ENCODE assay signal across 14 mouse cellular contexts in the genomic region with DNA sequence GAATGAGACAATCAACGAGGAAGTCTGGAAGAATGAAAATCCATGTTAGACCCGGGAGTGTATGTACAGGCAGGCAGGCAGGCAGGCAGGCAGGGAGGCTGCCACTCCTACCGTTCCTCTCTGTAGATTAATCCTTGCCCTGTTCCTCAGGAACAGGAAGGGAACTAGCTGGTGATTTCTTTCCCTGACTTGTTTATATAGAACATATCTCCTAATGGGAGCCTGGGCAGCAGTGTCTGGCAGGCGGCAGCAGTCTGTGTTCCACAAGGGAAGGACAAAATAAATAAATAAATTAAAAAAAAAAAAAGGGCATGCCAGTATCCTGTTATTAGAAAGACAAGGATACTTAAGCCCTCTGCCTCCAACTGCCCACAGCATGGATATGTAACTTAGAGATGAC. TPM values are rescaled to one million over a fixed set of nuclear protein-coding genes. Genes with fewer than 3 reads are reported as not detected.
DNase-seq lines count a peak whose midpoint lies in the region; ATAC-seq and TF ChIP-seq lines count a peak whose summit lies in the region.
"Had no signal": no experiment of that assay in that cellular context is flagged by ENCODE, and none has a peak within 500 bp of the region (broad histone marks: within the 10 kb centered on the region; RNA-seq: fewer than 3 reads in every experiment).

No protein-coding gene starts in this region.

- no peak for TF ChIP-seq EP300 in heart, adult 2 months (IDR thresholded peaks at IDR 0.05; ENCODE audit: insufficient read depth, low read depth, low read length)

- no peaks in the 10 kb centered on the region for H3K36me3 ChIP-seq in heart, embryonic 15.5 days
- no peaks in the 10 kb centered on the region for H3K36me3 ChIP-seq in heart, adult 2 months (ENCODE audit: control insufficient read depth, insufficient read depth, low read length)
- H3K36me3 ChIP-seq in midbrain, embryonic 12.5 days = peaks cover 20% of the 10 kb centered on the region; the same call in 1 of the 2 replicates
- H3K36me3 ChIP-seq in midbrain, postnatal 0 days (ENCODE audit: insufficient read depth, low read length) = no peaks in the 10 kb centered on the region
- no peaks in the 10 kb centered on the region for H3K36me3 ChIP-seq in lung, embryonic 14.5 days (ENCODE audit: insufficient read depth)
- H3K36me3 ChIP-seq in stomach, embryonic 16.5 days (ENCODE audit: control insufficient read depth, insufficient read depth, low read length) = no peaks in the 10 kb centered on the region

- no peaks in the 10 kb centered on the region for H3K9me3 ChIP-seq in heart, embryonic 15.5 days (replicated peaks)
- H3K9me3 ChIP-seq in midbrain, embryonic 12.5 days = no peaks in the 10 kb centered on the region
- no peaks in the 10 kb centered on the region for H3K9me3 ChIP-seq in midbrain, postnatal 0 days (ENCODE audit: low read length)
- H3K9me3 ChIP-seq in lung, embryonic 14.5 days (ENCODE audit: low read depth, low read length) = no peaks in the 10 kb centered on the region
- H3K9me3 ChIP-seq in stomach, embryonic 16.5 days (replicated peaks; ENCODE audit: control insufficient read depth, low read length) = no peaks in the 10 kb centered on the region

- no peak overlapping the region for H3K4me3 ChIP-seq in heart, embryonic 15.5 days
- no peak overlapping the region for H3K4me3 ChIP-seq in heart, adult 2 months
- H3K4me3 ChIP-seq in midbrain, embryonic 12.5 days = no peak overlapping the region
- H3K4me3 ChIP-seq in midbrain, postnatal 0 days (ENCODE audit: low read depth, low read length) = no peak overlapping the region
- no peak overlapping the region for H3K4me3 ChIP-seq in lung, embryonic 14.5 days (ENCODE audit: low read depth, low read length)
- no peak overlapping the region for H3K4me3 ChIP-seq in stomach, embryonic 16.5 days (replicated peaks; ENCODE audit: low read length)

- H3K27me3 ChIP-seq in heart, embryonic 15.5 days = no peaks in the 10 kb centered on the region
- H3K27me3 ChIP-seq in heart, adult 2 months (ENCODE audit: control insufficient read depth, insufficient read depth, low read length) = no peaks in the 10 kb centered on the region
- H3K27me3 ChIP-seq in midbrain, embryonic 12.5 days = no peaks in the 10 kb centered on the region
- no peaks in the 10 kb centered on the region for H3K27me3 ChIP-seq in midbrain, postnatal 0 days (ENCODE audit: insufficient read depth, low read length)
- no peaks in the 10 kb centered on the region for H3K27me3 ChIP-seq in lung, embryonic 14.5 days (ENCODE audit: insufficient read depth, low read length)
- H3K27me3 ChIP-seq in stomach, embryonic 16.5 days (ENCODE audit: control insufficient read depth, insufficient read depth, low read length) = no peaks in the 10 kb centered on the region
- H3K27me3 ChIP-seq: Patski had no signal

- no peak for TF ChIP-seq CTCF in heart, adult 2 months (IDR thresholded peaks at IDR 0.05)
- TF ChIP-seq CTCF in midbrain, postnatal 0 days (IDR thresholded peaks at IDR 0.05) = no peak
- TF ChIP-seq CTCF in lung, embryonic 14.5 days (IDR thresholded peaks at IDR 0.05; ENCODE audit: low read depth) = no peak

- H3K9ac ChIP-seq in heart, embryonic 15.5 days = no peak overlapping the region
- no peak overlapping the region for H3K9ac ChIP-seq in heart, adult 2 months (ENCODE audit: low read depth, low read length)
- H3K9ac ChIP-seq in midbrain, embryonic 12.5 days (replicated peaks) = no peak overlapping the region
- H3K9ac ChIP-seq in midbrain, postnatal 0 days (replicated peaks; ENCODE audit: low read length, poor library complexity, severe bottlenecking) = no peak overlapping the region
- H3K9ac ChIP-seq in lung, embryonic 14.5 days = no peak overlapping the region
- H3K9ac ChIP-seq in stomach, embryonic 16.5 days (ENCODE audit: low read length) = no peak overlapping the region

- ATAC-seq in heart, embryonic 15.5 days (replicated peaks; ENCODE audit: insufficient number of reproducible peaks, insufficient read depth, low FRiP score, low read depth) = no peak
- ATAC-seq in midbrain, embryonic 12.5 days (ENCODE audit: low FRiP score, low read depth) = no peak
- ATAC-seq in midbrain, postnatal 0 days (ENCODE audit: low FRiP score) = no peak
- ATAC-seq in lung, embryonic 14.5 days (ENCODE audit: insufficient read depth) = no peak
- peak; percentile 65; the same call in 1 of the 2 replicates for ATAC-seq in stomach, embryonic 16.5 days (ENCODE audit: insufficient read depth, low FRiP score)
- ATAC-seq in erythroblast, adult 5-6 weeks (replicated peaks; ENCODE audit: low FRiP score, poor library complexity, severe bottlenecking) = no peak
- ATAC-seq: CD4-positive, CD25-positive, alpha-beta regulatory T cell, adult 4 months; Patski had no signal

- WGBS in heart, embryonic 15.5 days = 27% methylated on average over 4 of the region's 4 CpGs
- 40% methylated on average over 4 of the region's 4 CpGs for WGBS in heart, adult 2 months
- 43% methylated on average over 4 of the region's 4 CpGs for WGBS in midbrain, embryonic 12.5 days
- WGBS in midbrain, postnatal 0 days = 39% methylated on average over 4 of the region's 4 CpGs
- 5% methylated on average over 4 of the region's 4 CpGs for WGBS in lung, embryonic 14.5 days
- WGBS in stomach, embryonic 16.5 days = 7% methylated on average over 4 of the region's 4 CpGs

- H3K79me2 ChIP-seq in heart, adult 2 months (replicated peaks; ENCODE audit: control insufficient read depth, insufficient read depth, low read length) = no peaks in the 10 kb centered on the region

- H3K4me2 ChIP-seq in heart, embryonic 15.5 days = no peak overlapping the region
- H3K4me2 ChIP-seq in midbrain, embryonic 12.5 days (replicated peaks) = no peak overlapping the region
- H3K4me2 ChIP-seq in midbrain, postnatal 0 days (ENCODE audit: low read depth, low read length, poor library complexity, severe bottlenecking) = no peak overlapping the region
- no peak overlapping the region for H3K4me2 ChIP-seq in lung, embryonic 14.5 days
- H3K4me2 ChIP-seq in stomach, embryonic 16.5 days (ENCODE audit: low read depth, low read length) = no peak overlapping the region

- H3K4me1 ChIP-seq in heart, embryonic 15.5 days (replicated peaks) = peaks cover 56% of the 10 kb centered on the region
- H3K4me1 ChIP-seq in heart, adult 2 months (ENCODE audit: control insufficient read depth, insufficient read depth, low read length) = peaks cover 3% of the 10 kb centered on the region
- H3K4me1 ChIP-seq in midbrain, embryonic 12.5 days = peaks cover 34% of the 10 kb centered on the region
- no peaks in the 10 kb centered on the region for H3K4me1 ChIP-seq in midbrain, postnatal 0 days (ENCODE audit: insufficient read depth, low read length)
- H3K4me1 ChIP-seq in lung, embryonic 14.5 days (ENCODE audit: insufficient read depth) = no peaks in the 10 kb centered on the region; the same call in 1 of the 2 replicates
- 0 out of 2 replicates have a peak, but pooled peaks cover 8% of the 10 kb centered on the region for H3K4me1 ChIP-seq in stomach, embryonic 16.5 days (ENCODE audit: control insufficient read depth, insufficient read depth, low read length)

- no peak for TF ChIP-seq POLR2A in heart, adult 2 months (IDR thresholded peaks at IDR 0.05; ENCODE audit: insufficient read depth, low read depth, low read length)

- H3K27ac ChIP-seq in heart, embryonic 15.5 days = 0 out of 2 replicates have a peak overlapping the region, but pooled peaks have one; percentile 25
- H3K27ac ChIP-seq in heart, adult 2 months = no peak overlapping the region
- H3K27ac ChIP-seq in midbrain, embryonic 12.5 days (replicated peaks) = peak overlapping the region; percentile 10; the same call in 1 of the 2 replicates
- H3K27ac ChIP-seq in midbrain, postnatal 0 days (ENCODE audit: low read depth, low read length) = no peak overlapping the region
- H3K27ac ChIP-seq in lung, embryonic 14.5 days (ENCODE audit: low read depth) = peak overlapping the region; percentile 6; the same call in 1 of the 2 replicates
- no peak overlapping the region for H3K27ac ChIP-seq in stomach, embryonic 16.5 days (ENCODE audit: low read length)

- DNase-seq in heart, adult 2 months = no peak
- DNase-seq in midbrain, postnatal 0 days (ENCODE audit: low spot score) = no peak
- peak; percentile 26 for DNase-seq in lung, embryonic 14.5 days
- DNase-seq in adrenal gland, adult (ENCODE audit: inconsistent age in 2 of 2, low spot score in 1 of 2) = no peak
- DNase-seq: adrenal gland, postnatal 10 days; gastrocnemius, postnatal 36 days; kidney, adult 8-10 months; thymus, postnatal 4 days had no signal

- intact Hi-C loops in heart, adult 2 months (cut with DNase I) = no loop called here

RNA-seq across cellular contexts. Expression of a gene that starts 32.8 kb away (rescaled TPM):
- 5.9 and 8.5 TPM in 2 replicates for polyA plus RNA-seq in heart, embryonic 15.5 days (2015; fragmentation: Nextera tagmentation; extraction: Ambion mirVana)
- 1 to 10 TPM; 4.0 to 4.6 TPM for total RNA-seq in heart, adult 2 months (2021)
- polyA plus RNA-seq in heart, adult 2 months (2012; rRNA removed) = 3.6 and 3.8 TPM in 2 replicates
- polyA plus RNA-seq in midbrain, embryonic 12.5 days (2016; fragmentation: Nextera tagmentation; extraction: Ambion mirVana) = 23.1 and 28.1 TPM in 2 replicates
- 4.9 and 5.3 TPM in 2 replicates for total RNA-seq in midbrain, postnatal 0 days (2014; rRNA removed)
- 3.7 and 4.6 TPM in 2 replicates for polyA plus RNA-seq in midbrain, postnatal 0 days (2015; fragmentation: Nextera tagmentation; extraction: Ambion mirVana)
- 4.7 and 4.9 TPM in 2 replicates for polyA plus RNA-seq in lung, embryonic 14.5 days (2014; fragmentation: Nextera tagmentation; extraction: Ambion mirVana)
- 4.2 and 4.5 TPM in 2 replicates for polyA plus RNA-seq in stomach, embryonic 16.5 days (2015; fragmentation: Nextera tagmentation; extraction: Ambion mirVana)
- total RNA-seq in erythroblast, adult 5-6 weeks (2015; ENCODE audit: low replicate concordance) = 1.9 and 4.6 TPM in 2 replicates
- total RNA-seq in erythroblast, adult 5-6 weeks (2017; ENCODE audit: low replicate concordance) = 2.5 TPM in 2 replicates

RNA-seq across cellular contexts. Expression of a gene that starts 38.2 kb away (rescaled TPM):
- 48.5 and 65.2 TPM in 2 replicates for polyA plus RNA-seq in heart, embryonic 15.5 days (2015; fragmentation: Nextera tagmentation; extraction: Ambion mirVana)
- 10 to 100 TPM; 27.6 to 33.8 TPM for total RNA-seq in heart, adult 2 months (2021)
- polyA plus RNA-seq in heart, adult 2 months (2012; rRNA removed) = 61.7 and 124 TPM in 2 replicates
- 90.0 and 94.7 TPM in 2 replicates for polyA plus RNA-seq in midbrain, embryonic 12.5 days (2016; fragmentation: Nextera tagmentation; extraction: Ambion mirVana)
- 82.1 and 83.7 TPM in 2 replicates for total RNA-seq in midbrain, postnatal 0 days (2014; rRNA removed)
- polyA plus RNA-seq in midbrain, postnatal 0 days (2015; fragmentation: Nextera tagmentation; extraction: Ambion mirVana) = 53.4 and 54.3 TPM in 2 replicates
- 58.1 and 72.7 TPM in 2 replicates for polyA plus RNA-seq in lung, embryonic 14.5 days (2014; fragmentation: Nextera tagmentation; extraction: Ambion mirVana)
- polyA plus RNA-seq in stomach, embryonic 16.5 days (2015; fragmentation: Nextera tagmentation; extraction: Ambion mirVana) = 66.7 and 76.8 TPM in 2 replicates
- 234 and 296 TPM in 2 replicates for total RNA-seq in erythroblast, adult 5-6 weeks (2015; ENCODE audit: low replicate concordance)
- total RNA-seq in erythroblast, adult 5-6 weeks (2017; ENCODE audit: low replicate concordance) = 403 and 420 TPM in 2 replicates

Comparison
In these comparisons a context has a peak if more than half of its experiments do, and no peak if none do; other contexts are left out.
1. H3K27ac ChIP-seq: peak in heart, embryonic 15.5 days (single experiment), midbrain, embryonic 12.5 days (single experiment) and lung, embryonic 14.5 days (single experiment); none in heart, adult 2 months (single experiment), midbrain, postnatal 0 days (single experiment) and stomach, embryonic 16.5 days (single experiment).